ENCODE assay signal across 8 mouse cellular contexts in the genomic region with DNA sequence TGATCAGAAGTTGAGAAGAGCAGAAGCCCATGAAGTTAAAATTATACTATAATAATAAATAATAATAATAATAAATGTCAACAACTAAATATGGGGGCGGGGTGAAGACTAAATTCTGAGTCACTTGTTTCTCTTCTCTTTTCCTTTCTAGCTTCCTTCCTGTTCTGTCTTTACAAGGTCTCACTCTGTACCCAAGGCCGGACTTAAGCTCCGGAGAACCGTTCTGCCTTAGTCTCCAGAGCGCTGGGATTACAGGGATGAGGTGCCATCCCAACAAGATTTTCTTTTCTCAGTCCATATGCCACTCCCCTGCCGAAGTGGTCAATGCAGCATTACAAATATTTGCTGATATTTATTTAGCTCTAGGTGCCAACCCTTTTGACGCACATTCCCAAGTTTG. TPM values are rescaled to one million over a fixed set of nuclear protein-coding genes. Genes with fewer than 3 reads are reported as not detected.
DNase-seq lines count a peak whose midpoint lies in the region; ATAC-seq and TF ChIP-seq lines count a peak whose summit lies in the region.

No protein-coding gene starts in this region.

- H3K27ac ChIP-seq in liver, adult 2 months (replicated peaks; ENCODE audit: insufficient read depth, low read depth, low read length): peak overlapping the region; percentile 71
- peak overlapping the region; percentile 94 for H3K27ac ChIP-seq in embryonic facial prominence, embryonic 10.5 days (replicated peaks)

- peak; percentile 10 for ATAC-seq in inflammation-experienced regulatory T-cells, adult 6 months
- ATAC-seq in activated CD4-positive, CD25-positive, alpha-beta regulatory T cell, adult 4 months: no peak

- peak overlapping the region; percentile 76 for H3K9ac ChIP-seq in liver, adult 2 months (ENCODE audit: low read depth, low read length)

- H3K27me3 ChIP-seq in liver, adult 2 months (ENCODE audit: control insufficient read depth, insufficient read depth, low read length): no peaks in the 10 kb centered on the region
- peaks cover 13% of the 10 kb centered on the region for H3K27me3 ChIP-seq in embryonic facial prominence, embryonic 10.5 days (replicated peaks; ENCODE audit: low read depth, poor library complexity, severe bottlenecking)
- H3K27me3 ChIP-seq in megakaryocyte, embryonic 14.5 days (replicated peaks): peaks cover 37% of the 10 kb centered on the region

- TF ChIP-seq CTCF in liver, adult 2 months (IDR thresholded peaks at IDR 0.05; ENCODE audit: low read depth, low read length): no peak

- H3K79me2 ChIP-seq in liver, adult 2 months (ENCODE audit: control insufficient read depth, insufficient read depth, low read length): peaks cover 5% of the 10 kb centered on the region; the same call in 1 of the 2 replicates

- peaks cover 8% of the 10 kb centered on the region for H3K4me1 ChIP-seq in liver, adult 2 months (ENCODE audit: control insufficient read depth, insufficient read depth, low read length)
- H3K4me1 ChIP-seq in embryonic facial prominence, embryonic 10.5 days: peaks cover 24% of the 10 kb centered on the region
- H3K4me1 ChIP-seq in megakaryocyte, embryonic 14.5 days: peaks cover 30% of the 10 kb centered on the region

- DNase-seq in liver, adult 2 months (ENCODE audit: extremely low read depth, low read depth, low spot score): peak; percentile 58
- DNase-seq in liver: no peak
- no peak for DNase-seq in embryonic facial prominence, embryonic 10.5 days (ENCODE audit: low spot score)
- DNase-seq in gastrocnemius, postnatal 25 days: no peak
- no peak for DNase-seq in layer of hippocampus, adult 18-20 months (ENCODE audit: low spot score in 2 of 2)

- no peaks in the 10 kb centered on the region for H3K9me3 ChIP-seq in embryonic facial prominence, embryonic 10.5 days
- no peaks in the 10 kb centered on the region for H3K9me3 ChIP-seq in megakaryocyte, embryonic 14.5 days

- no peak for TF ChIP-seq POLR2A in liver, adult 2 months (IDR thresholded peaks at IDR 0.05; ENCODE audit: extremely low read depth, insufficient read depth, low read length)

- H3K36me3 ChIP-seq in liver, adult 2 months (ENCODE audit: control insufficient read depth, insufficient read depth, low read length): no peaks in the 10 kb centered on the region
- H3K36me3 ChIP-seq in embryonic facial prominence, embryonic 10.5 days (replicated peaks): no peaks in the 10 kb centered on the region
- no peaks in the 10 kb centered on the region for H3K36me3 ChIP-seq in megakaryocyte, embryonic 14.5 days (replicated peaks; ENCODE audit: low read length)

- 10% methylated on average over 7 of the region's 7 CpGs for WGBS in liver, adult 2 months
- WGBS in embryonic facial prominence, embryonic 10.5 days: 17% methylated on average over 7 of the region's 7 CpGs

- H3K4me3 ChIP-seq in liver, adult 2 months (ENCODE audit: insufficient read depth, low read depth, low read length): peak overlapping the region; percentile 93
- peak overlapping the region; percentile 89 for H3K4me3 ChIP-seq in embryonic facial prominence, embryonic 10.5 days
- peak overlapping the region; percentile 97 for H3K4me3 ChIP-seq in megakaryocyte, embryonic 14.5 days (replicated peaks)

RNA-seq across cellular contexts. Expression of gene D1Ertd622e, which starts 0.5 kb away (rescaled TPM):
- 14.0 and 17.0 TPM in 2 replicates for total RNA-seq in liver, adult 2 months (2014; rRNA removed)
- 8.6 and 9.2 TPM in 2 replicates for polyA plus RNA-seq in liver, adult 2 months (2012; rRNA removed)
- polyA plus RNA-seq in embryonic facial prominence, embryonic 10.5 days (2016; fragmentation: Nextera tagmentation; extraction: Ambion mirVana): 17.3 and 19.4 TPM in 2 replicates
- polyA plus RNA-seq in inflammation-experienced regulatory T-cells, adult 6 months (2017; shearing (Covaris generic)): 10 to 100 TPM in 2 of 3 experiments, 1 to 10 TPM in 1; 8.5 to 29.3 (median 10.3) TPM
- 4.7 TPM in 1 of 2 replicates, not detected in the other for polyA plus RNA-seq in megakaryocyte, embryonic 14.5 days (2012; ENCODE audit: insufficient read depth, low replicate concordance)
- polyA plus RNA-seq in activated CD4-positive, CD25-positive, alpha-beta regulatory T cell, adult 4 months (2017; shearing (Covaris generic)): 10 to 100 TPM; 25.0 to 26.6 TPM
- 10 to 100 TPM; 11.5 to 12.3 TPM for total RNA-seq in gastrocnemius, postnatal 25 days (2021)
- total RNA-seq in layer of hippocampus, adult 18-20 months (2021): 10 to 100 TPM; 50.6 to 53.9 TPM
